Mouse (Mus musculus): ENCODE measurements at regions not wholly inside any gene's neighbourhood (a gene's known extent, or its start where the extent isn't known, plus 50 kb on each side); places are given as distances from the start of the nearest gene placed in this dataset.

DNA sequence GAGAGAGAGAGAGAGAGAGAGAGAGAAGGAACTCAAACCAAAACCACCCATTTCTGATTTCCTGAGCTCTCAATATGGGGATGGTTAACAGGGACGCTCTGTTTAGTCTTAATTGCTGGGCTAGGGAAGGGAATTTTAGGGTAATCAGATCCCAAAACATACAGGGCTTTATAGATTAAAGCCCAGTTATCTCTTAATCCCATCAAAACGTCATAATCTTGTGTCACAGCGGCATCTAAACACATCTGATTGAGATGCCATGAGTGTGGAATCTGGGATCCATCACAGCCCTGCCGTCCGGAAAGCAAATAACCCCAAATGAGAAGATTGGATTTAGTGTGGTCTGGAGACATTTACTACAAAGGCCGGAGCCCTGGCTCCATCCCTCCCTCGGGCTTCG, 527.1 kb upstream of the Tbx3 start:
- H3K9ac ChIP-seq (replicated peaks; ENCODE audit: low read depth) = no peak overlapping the region
- no peaks in the 10 kb centered on the region for H3K4me1 ChIP-seq (ENCODE audit: insufficient read depth, low read depth, low read length)
- H3K4me3 ChIP-seq (ENCODE audit: low read depth, low read length) = no peak overlapping the region
- H3K4me2 ChIP-seq (replicated peaks; ENCODE audit: low read depth, low read length) = no peak overlapping the region
- 58% methylated on average over 8 of the region's 8 CpGs for WGBS
- DNase-seq (ENCODE audit: low spot score) = no peak
- no peak overlapping the region for H3K27ac ChIP-seq (ENCODE audit: low read length)
- no peaks in the 10 kb centered on the region for H3K9me3 ChIP-seq (ENCODE audit: low read length)
- H3K27me3 ChIP-seq (replicated peaks; ENCODE audit: insufficient read depth, low read length) = no peaks in the 10 kb centered on the region
- TF ChIP-seq EP300 (IDR thresholded peaks at IDR 0.05) = no peak
- TF ChIP-seq CTCF (IDR thresholded peaks at IDR 0.05) = no peak
- H3K36me3 ChIP-seq (ENCODE audit: insufficient read depth, low read length) = no peaks in the 10 kb centered on the region
- no peak for ATAC-seq

DNA sequence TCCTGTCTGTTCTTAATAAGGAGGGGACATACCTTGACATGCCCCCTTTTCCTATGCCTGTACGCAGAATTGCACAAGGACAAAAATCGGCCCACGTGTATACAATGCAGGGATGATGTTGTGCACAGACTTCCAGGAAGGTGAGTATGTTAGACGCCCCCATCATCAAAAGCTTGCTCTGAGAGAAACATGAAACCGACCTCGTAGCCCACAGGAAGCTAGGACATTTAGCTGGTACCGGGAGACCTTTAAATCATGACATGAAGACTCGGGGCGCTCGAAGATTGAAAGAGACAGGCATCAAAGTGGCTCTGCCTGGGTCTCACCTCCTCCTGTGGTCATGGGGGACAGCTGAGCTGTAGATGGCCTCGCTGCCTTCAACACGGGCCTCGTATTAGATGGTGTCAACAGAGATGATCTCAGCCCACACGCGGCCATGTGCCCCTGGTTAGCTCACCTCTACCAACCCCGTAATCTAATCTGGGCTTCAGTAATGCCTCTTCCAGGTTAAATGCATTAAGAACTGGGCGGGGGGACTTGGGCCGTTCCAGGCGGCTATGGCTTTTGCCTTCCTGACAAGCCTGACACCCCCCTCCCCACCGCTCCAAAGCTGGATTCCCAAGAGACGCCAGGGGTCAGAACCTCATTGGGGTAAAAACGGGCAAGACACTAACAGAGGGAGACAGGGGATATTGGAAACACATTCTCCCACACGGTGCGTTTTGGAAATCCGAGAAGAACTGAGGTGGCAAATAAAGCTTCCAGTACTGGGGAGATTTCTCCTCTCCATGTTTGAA, 520.9 kb upstream of the Tbx3 start:
- H3K9ac ChIP-seq (replicated peaks; ENCODE audit: low read depth) = no peak overlapping the region
- H3K27ac ChIP-seq (ENCODE audit: low read length) = no peak overlapping the region
- no peak overlapping the region for H3K4me2 ChIP-seq (replicated peaks; ENCODE audit: low read depth, low read length)
- H3K4me1 ChIP-seq (ENCODE audit: insufficient read depth, low read depth, low read length) = no peaks in the 10 kb centered on the region
- no peaks in the 10 kb centered on the region for H3K36me3 ChIP-seq (ENCODE audit: insufficient read depth, low read length)
- H3K4me3 ChIP-seq (ENCODE audit: low read depth, low read length) = no peak overlapping the region
- no peak for ATAC-seq
- WGBS = 80% methylated on average over 25 of the region's 25 CpGs
- no peak for TF ChIP-seq CTCF (IDR thresholded peaks at IDR 0.05)
- no peak for TF ChIP-seq EP300 (IDR thresholded peaks at IDR 0.05)
- no peaks in the 10 kb centered on the region for H3K9me3 ChIP-seq (ENCODE audit: low read length)
- no peaks in the 10 kb centered on the region for H3K27me3 ChIP-seq (replicated peaks; ENCODE audit: insufficient read depth, low read length)
- no peak for DNase-seq (ENCODE audit: low spot score)

GRCm38 (mm10) chr5:119153086-119153485, 517.4 kb upstream of the Tbx3 start:
- H3K9me3 ChIP-seq (ENCODE audit: low read length) = no peaks in the 10 kb centered on the region
- TF ChIP-seq CTCF (IDR thresholded peaks at IDR 0.05) (no peak), EP300 (IDR thresholded peaks at IDR 0.05) (no peak)
- H3K27ac ChIP-seq (ENCODE audit: low read length) = no peak overlapping the region
- no peaks in the 10 kb centered on the region for H3K36me3 ChIP-seq (ENCODE audit: insufficient read depth, low read length)
- DNase-seq (ENCODE audit: low spot score) = no peak
- H3K4me3 ChIP-seq (ENCODE audit: low read depth, low read length) = no peak overlapping the region
- H3K4me2 ChIP-seq (replicated peaks; ENCODE audit: low read depth, low read length) = no peak overlapping the region
- H3K4me1 ChIP-seq (ENCODE audit: insufficient read depth, low read depth, low read length) = no peaks in the 10 kb centered on the region
- ATAC-seq = no peak
- H3K9ac ChIP-seq (replicated peaks; ENCODE audit: low read depth) = no peak overlapping the region
- 83% methylated on average over 5 of the region's 5 CpGs for WGBS
- H3K27me3 ChIP-seq (replicated peaks; ENCODE audit: insufficient read depth, low read length) = no peaks in the 10 kb centered on the region

DNA sequence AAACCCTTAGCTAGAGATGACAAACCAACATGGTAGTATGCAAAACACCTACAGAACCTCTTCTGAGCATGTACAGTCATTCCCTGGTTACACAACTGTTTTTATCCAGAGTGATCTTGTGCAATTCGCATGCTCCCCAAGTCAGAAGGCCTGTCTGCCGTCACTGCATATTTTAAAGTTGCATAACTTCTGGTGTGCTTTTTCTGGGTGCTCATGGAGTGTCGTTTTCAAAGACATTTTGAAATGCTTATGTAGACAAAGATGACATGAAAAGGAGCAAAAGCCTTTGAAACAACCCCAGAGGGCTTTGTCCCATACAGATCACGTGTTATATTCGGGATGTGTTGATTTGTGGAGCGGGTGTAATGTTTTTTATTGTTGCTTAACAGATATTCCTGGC, 513.8 kb upstream of the Tbx3 start:
- H3K9me3 ChIP-seq (ENCODE audit: low read length) = no peaks in the 10 kb centered on the region

DNA sequence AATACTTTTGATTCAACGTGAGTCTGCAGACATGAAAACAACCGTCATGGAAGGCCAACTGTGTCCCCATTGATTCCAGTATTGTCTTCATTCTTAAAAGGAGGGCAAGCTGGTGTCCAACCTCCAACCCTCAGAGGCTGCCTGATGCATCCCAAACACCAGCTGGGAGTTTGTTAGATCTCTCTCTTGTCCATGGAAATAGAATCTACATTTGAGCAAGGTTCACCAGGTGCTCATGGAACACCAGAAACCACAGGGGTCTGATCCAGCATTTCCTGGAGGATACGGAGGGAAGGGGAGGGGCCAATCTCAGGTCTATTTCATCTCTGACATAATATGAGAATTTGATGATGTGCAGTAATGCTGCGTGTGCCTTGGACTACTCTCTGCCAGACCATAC, 512.3 kb upstream of the Tbx3 start:
- ATAC-seq (no peak), DNase-seq (ENCODE audit: low spot score) (no peak)
- Histone ChIP-seq H3K36me3 (ENCODE audit: insufficient read depth, low read length) (no peaks in the 10 kb centered on the region), H3K4me2 (replicated peaks; ENCODE audit: low read depth, low read length) (no peak overlapping the region), H3K9me3 (ENCODE audit: low read length) (no peaks in the 10 kb centered on the region), H3K4me1 (ENCODE audit: insufficient read depth, low read depth, low read length) (no peaks in the 10 kb centered on the region), H3K9ac (replicated peaks; ENCODE audit: low read depth) (no peak overlapping the region), H3K27ac (ENCODE audit: low read length) (no peak overlapping the region), H3K4me3 (ENCODE audit: low read depth, low read length) (no peak overlapping the region), H3K27me3 (replicated peaks; ENCODE audit: insufficient read depth, low read length) (no peaks in the 10 kb centered on the region)
- TF ChIP-seq CTCF (IDR thresholded peaks at IDR 0.05) (no peak), EP300 (IDR thresholded peaks at IDR 0.05) (no peak)
- WGBS = 63% methylated on average over 4 of the region's 4 CpGs

More for the DNA sequence above, 513.8 kb upstream of the Tbx3 start:
- Histone ChIP-seq H3K36me3 (ENCODE audit: insufficient read depth, low read length) (no peaks in the 10 kb centered on the region), H3K9ac (replicated peaks; ENCODE audit: low read depth) (no peak overlapping the region), H3K27ac (ENCODE audit: low read length) (no peak overlapping the region), H3K4me1 (ENCODE audit: insufficient read depth, low read depth, low read length) (no peaks in the 10 kb centered on the region), H3K4me2 (replicated peaks; ENCODE audit: low read depth, low read length) (no peak overlapping the region), H3K4me3 (ENCODE audit: low read depth, low read length) (no peak overlapping the region), H3K27me3 (replicated peaks; ENCODE audit: insufficient read depth, low read length) (no peaks in the 10 kb centered on the region)
- no peak for TF ChIP-seq CTCF (IDR thresholded peaks at IDR 0.05)
- peak; percentile 47; the same call in 1 of the 2 replicates for TF ChIP-seq EP300 (IDR thresholded peaks at IDR 0.05)
- ATAC-seq (peak; percentile 70), DNase-seq (ENCODE audit: low spot score) (peak; percentile 84)
- 55% methylated on average over 6 of the region's 6 CpGs for WGBS

DNA sequence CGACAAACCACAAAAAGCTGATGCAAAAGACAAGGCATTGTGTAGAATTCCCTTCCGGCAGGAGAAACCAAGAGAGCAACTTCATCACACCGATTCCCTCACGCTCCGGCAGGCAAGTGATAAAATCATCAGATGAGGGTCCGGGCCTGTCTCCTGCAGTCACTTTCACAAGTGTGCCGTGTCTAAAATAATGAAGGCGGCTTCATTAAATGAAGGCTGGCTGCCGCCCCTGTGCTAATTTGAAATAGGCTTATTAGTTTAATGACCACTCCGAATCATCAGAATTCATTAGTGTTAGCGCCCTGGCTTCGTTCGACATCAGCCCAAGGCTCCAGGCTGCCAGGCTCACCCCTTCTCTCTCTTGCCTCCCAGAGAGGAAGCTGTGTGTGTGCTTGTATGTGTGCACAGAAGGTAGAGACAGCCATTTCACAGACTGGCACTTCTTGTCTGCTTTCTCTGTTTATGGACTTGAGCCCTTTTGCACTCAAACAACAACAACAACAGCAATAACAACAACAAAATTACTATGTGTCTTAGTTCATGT, 508.3 kb upstream of the Tbx3 start:
- no peak for TF ChIP-seq EP300 (IDR thresholded peaks at IDR 0.05)
- TF ChIP-seq CTCF (IDR thresholded peaks at IDR 0.05) = no peak
- Histone ChIP-seq H3K9me3 (ENCODE audit: low read length) (no peaks in the 10 kb centered on the region), H3K27me3 (replicated peaks; ENCODE audit: insufficient read depth, low read length) (no peaks in the 10 kb centered on the region), H3K4me3 (ENCODE audit: low read depth, low read length) (no peak overlapping the region), H3K9ac (replicated peaks; ENCODE audit: low read depth) (no peak overlapping the region), H3K4me2 (replicated peaks; ENCODE audit: low read depth, low read length) (no peak overlapping the region), H3K36me3 (ENCODE audit: insufficient read depth, low read length) (no peaks in the 10 kb centered on the region), H3K4me1 (ENCODE audit: insufficient read depth, low read depth, low read length) (no peaks in the 10 kb centered on the region), H3K27ac (ENCODE audit: low read length) (no peak overlapping the region)
- 96% methylated on average over 13 of the region's 13 CpGs for WGBS
- ATAC-seq = no peak
- DNase-seq (ENCODE audit: low spot score) = no peak

Measured in lung, postnatal 0 days (tissue).